Mouse (Mus musculus) stomach, embryonic 16.5 days (tissue): ENCODE results near the gene Sarm1. TPM values are rescaled to one million over a fixed set of nuclear protein-coding genes. Genes with fewer than 3 reads are reported as not detected.

Experiments used
- ATAC-seq: fragments of 200-750 bp; cut with Nextera tagmentation; 2 replicates; pipeline ENCODE4 v1.8.0; 2017; ENCODE audit warnings: moderate number of reproducible peaks, moderate TSS enrichment; ENCODE audit not compliant: insufficient read depth, low FRiP score
- H3K27ac ChIP-seq: fragments of 300-500 bp; sonication (generic); 2 replicates; pipeline ENCODE4 v1.5.1; 2014; ENCODE audit warnings: low read length
- H3K27me3 ChIP-seq: fragments of 300-500 bp; sonication (generic); 2 replicates; pipeline ENCODE4 v1.6.1; 2014; ENCODE audit warnings: low read length, control low read depth, mixed read lengths; ENCODE audit not compliant: control insufficient read depth, insufficient read depth
- H3K36me3 ChIP-seq: fragments of 300-500 bp; sonication (generic); 2 replicates; pipeline ENCODE4 v1.6.1; 2014; ENCODE audit warnings: low read length; ENCODE audit not compliant: control insufficient read depth, insufficient read depth
- H3K4me1 ChIP-seq: fragments of 300-500 bp; sonication (generic); 2 replicates; pipeline ENCODE4 v1.6.1; 2014; ENCODE audit warnings: low read length, control low read depth, mixed read lengths; ENCODE audit not compliant: control insufficient read depth, insufficient read depth
- H3K4me2 ChIP-seq: fragments of 300-500 bp; sonication (generic); 2 replicates; pipeline ENCODE4 v1.6.1; 2014; ENCODE audit warnings: low read depth, low read length, mixed read lengths
- H3K4me3 ChIP-seq: fragments of 300-500 bp; sonication (generic); replicated peaks from 2 replicates; pipeline ENCODE4 v1.5.1; 2014; ENCODE audit warnings: mild to moderate bottlenecking, low read length
- H3K9ac ChIP-seq: fragments of 300-500 bp; sonication (generic); 2 replicates; pipeline ENCODE4 v1.6.1; 2014; ENCODE audit warnings: low read length
- H3K9me3 ChIP-seq: fragments of 300-500 bp; sonication (generic); replicated peaks from 2 replicates; pipeline ENCODE4 v1.6.1; 2016; ENCODE audit warnings: low read length, control low read depth; ENCODE audit not compliant: control insufficient read depth
- WGBS: fragments of 180-500 bp; shearing (Covaris S2); extraction: QIAGEN DNeasy Blood & Tissue Kit; methylation state at CpG from one replicate; pipeline ENCODE4 v1.1.7; 2014; 5-methylcytosine and 5-hydroxymethylcytosine counted together
- polyA plus RNA-seq: library from polyadenylated mRNA; unstranded; fragments of >200 nt; fragmentation: Nextera tagmentation; extraction: Ambion mirVana; gene quantifications from 2 replicates; pipeline ENCODE4 v1.2.1, GENCODE M21; 2015

Gene Sarm1
- polyA plus RNA-seq, 1 experiment from 2014 or later = 2.3 TPM

DNA sequence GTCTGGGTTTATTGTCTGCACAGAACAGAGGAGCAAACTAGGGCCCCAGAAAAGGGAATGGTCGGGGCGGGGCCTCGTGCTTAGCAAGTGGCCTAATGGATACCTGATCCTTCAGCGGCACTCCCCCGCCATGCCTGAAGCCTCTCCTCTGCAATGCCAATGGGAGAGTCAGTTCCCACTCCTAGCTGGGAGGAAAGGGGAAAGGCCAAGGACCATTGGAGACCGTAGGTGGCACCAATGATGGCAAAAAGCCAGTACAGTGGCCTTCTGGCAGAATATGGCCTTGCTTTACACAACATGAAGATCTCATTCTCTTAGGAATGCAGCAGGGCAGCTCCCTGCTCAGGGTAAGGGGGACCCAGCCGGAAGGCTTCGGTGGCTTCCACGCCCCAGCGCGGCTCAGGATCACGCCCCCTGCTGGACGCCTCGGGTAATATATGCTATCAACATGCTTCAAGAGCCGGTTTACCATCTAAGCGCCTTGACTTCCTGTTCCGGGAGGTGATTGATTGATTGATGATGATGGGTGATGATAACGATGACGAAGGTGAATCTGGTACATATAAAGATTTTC lies 61.7 kb downstream of the Sarm1 start:
- Histone ChIP-seq H3K27me3 (no peaks in the 10 kb centered on the region), H3K4me2 (peak overlapping the region; percentile 3; the same call in 1 of the 2 replicates), H3K27ac (peak overlapping the region; percentile 12; the same call in 1 of the 2 replicates), H3K9ac (no peak overlapping the region), H3K9me3 (no peaks in the 10 kb centered on the region), H3K4me1 (peaks cover 9% of the 10 kb centered on the region; the same call in 1 of the 2 replicates), H3K4me3 (no peak overlapping the region), H3K36me3 (no peaks in the 10 kb centered on the region)
- peak; percentile 63 for ATAC-seq
- WGBS = 4% methylated on average over 19 of the region's 19 CpGs

DNA sequence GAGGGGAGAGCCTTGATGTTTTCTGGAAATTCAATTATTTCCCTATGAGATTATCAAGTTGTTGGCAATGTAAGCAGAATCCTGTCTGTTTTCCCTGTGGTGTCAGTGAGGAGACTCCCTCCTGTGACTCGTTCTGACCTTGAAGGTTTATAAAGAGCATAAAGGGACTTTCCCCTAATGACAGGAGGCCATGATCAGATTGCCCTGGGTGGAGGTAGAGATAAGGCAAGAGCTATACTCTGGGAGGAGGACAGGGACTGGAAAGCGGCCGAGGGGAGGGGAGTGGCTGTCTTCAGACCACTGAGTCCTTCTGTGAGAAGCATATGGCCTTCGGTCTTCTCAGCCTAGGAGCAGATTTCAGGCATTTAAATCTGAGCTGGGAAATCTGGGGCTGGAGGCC lies 63.5 kb downstream of the Sarm1 start:
- H3K4me1 ChIP-seq = peaks cover 9% of the 10 kb centered on the region; the same call in 1 of the 2 replicates
- H3K27ac ChIP-seq = no peak overlapping the region
- H3K4me3 ChIP-seq = no peak overlapping the region
- no peak overlapping the region for H3K4me2 ChIP-seq
- H3K9me3 ChIP-seq = no peaks in the 10 kb centered on the region
- 36% methylated on average over 4 of the region's 4 CpGs for WGBS
- no peaks in the 10 kb centered on the region for H3K27me3 ChIP-seq
- no peaks in the 10 kb centered on the region for H3K36me3 ChIP-seq
- no peak for ATAC-seq
- no peak overlapping the region for H3K9ac ChIP-seq

DNA sequence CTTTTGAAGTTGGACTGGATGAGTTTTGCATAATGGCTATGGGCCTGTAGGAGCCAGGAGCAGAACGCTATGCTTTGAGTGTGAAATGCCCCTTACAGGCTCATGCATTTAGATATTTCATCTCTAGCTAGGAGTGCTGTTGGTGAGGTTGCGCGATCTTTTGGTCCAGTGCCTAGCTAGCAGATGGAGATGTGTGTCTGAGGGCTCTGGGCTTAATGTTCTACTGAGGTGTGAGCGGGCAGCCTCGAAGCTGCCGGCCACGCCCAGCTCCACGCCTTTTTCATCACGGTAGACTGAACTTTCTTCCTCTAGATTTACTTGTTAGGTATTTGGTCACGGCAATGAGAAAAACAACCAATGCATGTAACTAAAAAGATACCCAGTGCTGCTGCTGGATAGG lies 66.4 kb downstream of the Sarm1 start:
- WGBS = 74% methylated on average over 10 of the region's 10 CpGs
- Histone ChIP-seq H3K36me3 (no peaks in the 10 kb centered on the region), H3K4me3 (no peak overlapping the region), H3K9ac (no peak overlapping the region), H3K9me3 (no peaks in the 10 kb centered on the region), H3K27ac (no peak overlapping the region), H3K27me3 (no peaks in the 10 kb centered on the region), H3K4me1 (peaks cover 9% of the 10 kb centered on the region; the same call in 1 of the 2 replicates), H3K4me2 (no peak overlapping the region)
- no peak for ATAC-seq

DNA sequence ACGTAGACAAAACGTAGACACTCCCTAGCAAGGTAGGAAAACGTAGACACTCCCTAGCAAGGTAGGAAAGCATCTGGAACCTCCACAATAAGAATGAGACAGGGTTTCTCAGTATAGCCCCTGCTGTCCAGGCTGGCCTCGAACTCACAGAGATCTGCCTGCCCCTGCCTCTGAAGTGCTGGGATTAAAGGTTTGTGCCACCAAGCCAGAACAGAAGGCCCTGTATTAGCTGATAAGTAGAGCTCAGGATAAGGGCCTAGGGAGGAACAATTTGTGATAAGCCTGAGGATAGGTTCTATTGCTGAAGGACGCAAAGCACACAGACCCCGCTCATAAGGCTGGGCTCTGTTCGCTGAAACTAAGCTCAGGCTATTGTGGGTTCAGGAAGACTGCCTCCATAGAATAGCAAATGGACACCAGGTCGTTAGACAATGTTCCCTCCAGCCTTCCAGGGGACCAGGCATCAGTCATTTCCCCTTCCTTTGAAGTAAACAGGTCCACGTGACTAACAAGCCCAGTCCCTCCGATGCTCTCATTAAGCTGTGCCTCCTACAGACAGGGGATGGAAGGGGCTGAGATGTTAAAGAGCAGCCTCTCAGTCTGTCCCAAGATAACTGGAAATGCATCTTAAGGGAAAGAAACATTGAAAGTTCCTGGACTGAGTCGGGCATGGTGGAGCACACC lies 67.2 kb downstream of the Sarm1 start:
- H3K4me1 ChIP-seq = peaks cover under 1% of the 10 kb centered on the region; the same call in 1 of the 2 replicates
- H3K27ac ChIP-seq = no peak overlapping the region
- no peak overlapping the region for H3K4me2 ChIP-seq
- no peak overlapping the region for H3K9ac ChIP-seq
- ATAC-seq = no peak
- H3K36me3 ChIP-seq = no peaks in the 10 kb centered on the region
- WGBS = 52% methylated on average over 11 of the region's 11 CpGs
- H3K9me3 ChIP-seq = no peaks in the 10 kb centered on the region
- no peak overlapping the region for H3K4me3 ChIP-seq
- no peaks in the 10 kb centered on the region for H3K27me3 ChIP-seq

DNA sequence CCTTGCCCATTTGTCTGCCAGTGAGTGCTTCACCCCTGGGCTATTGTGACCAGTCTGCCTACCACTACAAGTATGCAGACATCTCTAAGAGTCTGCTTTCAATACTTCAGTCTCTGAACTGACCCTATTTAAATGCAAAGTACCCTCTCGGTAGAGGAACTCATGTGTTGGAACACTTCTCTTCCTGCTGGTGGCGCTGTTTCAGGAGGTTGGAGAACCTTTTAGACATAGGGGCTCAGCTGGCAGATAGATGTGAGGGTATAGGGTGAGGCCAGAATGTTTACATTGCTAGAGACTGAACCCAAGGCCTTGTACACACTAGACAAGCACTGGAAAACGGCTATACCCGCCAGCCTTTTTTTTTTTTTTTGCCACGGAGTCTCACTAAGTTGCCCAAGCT lies 69.2 kb downstream of the Sarm1 start:
- no peak overlapping the region for H3K27ac ChIP-seq
- H3K9me3 ChIP-seq = no peaks in the 10 kb centered on the region
- H3K4me3 ChIP-seq = no peak overlapping the region
- H3K36me3 ChIP-seq = no peaks in the 10 kb centered on the region
- no peak for ATAC-seq
- H3K4me1 ChIP-seq = no peaks in the 10 kb centered on the region
- H3K9ac ChIP-seq = no peak overlapping the region
- H3K4me2 ChIP-seq = no peak overlapping the region
- H3K27me3 ChIP-seq = no peaks in the 10 kb centered on the region
- 68% methylated on average over 5 of the region's 5 CpGs for WGBS

DNA sequence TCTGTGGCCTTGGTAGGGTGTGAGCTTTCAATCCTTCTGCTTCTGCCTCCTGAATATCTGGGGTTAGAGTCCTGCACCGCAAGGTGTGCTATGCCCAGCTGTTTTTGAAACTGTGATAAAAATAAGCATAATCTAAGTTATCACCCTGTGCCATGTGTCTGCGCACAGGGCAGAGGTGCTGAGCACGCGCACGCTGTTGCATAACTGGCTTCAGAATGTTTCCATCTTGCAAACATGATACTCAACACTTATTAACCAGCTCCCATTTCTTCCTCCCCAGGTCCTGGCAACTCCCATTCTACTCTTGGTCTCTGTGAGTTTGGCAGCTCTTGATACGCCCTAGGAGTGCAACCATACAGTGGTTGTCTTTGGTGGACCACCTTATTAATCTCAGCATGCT lies 69.9 kb downstream of the Sarm1 start:
- no peaks in the 10 kb centered on the region for H3K4me1 ChIP-seq
- H3K9ac ChIP-seq = no peak overlapping the region
- no peak overlapping the region for H3K4me2 ChIP-seq
- no peak overlapping the region for H3K4me3 ChIP-seq
- no peaks in the 10 kb centered on the region for H3K27me3 ChIP-seq
- no peak overlapping the region for H3K27ac ChIP-seq
- no peaks in the 10 kb centered on the region for H3K36me3 ChIP-seq
- WGBS = 84% methylated on average over 6 of the region's 6 CpGs
- no peak for ATAC-seq
- no peaks in the 10 kb centered on the region for H3K9me3 ChIP-seq

DNA sequence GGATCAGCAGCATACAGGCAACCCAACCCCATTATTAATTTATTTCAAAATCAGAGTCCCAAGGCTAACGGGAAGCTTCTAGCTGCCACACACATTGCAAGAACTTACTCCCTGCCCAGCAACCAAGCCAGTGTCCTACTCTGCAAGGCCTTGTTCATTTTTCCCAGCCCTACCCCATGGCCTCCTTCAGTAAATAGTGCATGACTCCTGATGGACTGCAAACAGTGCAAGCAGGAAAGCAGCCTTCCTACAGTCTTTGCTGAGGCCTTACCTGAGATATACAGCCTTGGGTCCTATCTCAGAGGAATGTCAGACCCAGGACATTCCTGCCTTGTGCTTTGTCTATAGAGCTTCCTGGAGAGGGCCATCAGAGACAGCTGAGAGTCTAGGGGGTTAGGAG lies 72.0 kb downstream of the Sarm1 start:
- Histone ChIP-seq H3K4me3 (no peak overlapping the region), H3K27ac (peak overlapping the region; percentile 43; the same call in 1 of the 2 replicates), H3K4me1 (no peaks in the 10 kb centered on the region), H3K4me2 (no peak overlapping the region), H3K9ac (no peak overlapping the region), H3K9me3 (no peaks in the 10 kb centered on the region), H3K36me3 (no peaks in the 10 kb centered on the region), H3K27me3 (no peaks in the 10 kb centered on the region)
- peak; percentile 61; the same call in 1 of the 2 replicates for ATAC-seq
- WGBS = 63% methylated on average over 1 of the region's 1 CpGs

DNA sequence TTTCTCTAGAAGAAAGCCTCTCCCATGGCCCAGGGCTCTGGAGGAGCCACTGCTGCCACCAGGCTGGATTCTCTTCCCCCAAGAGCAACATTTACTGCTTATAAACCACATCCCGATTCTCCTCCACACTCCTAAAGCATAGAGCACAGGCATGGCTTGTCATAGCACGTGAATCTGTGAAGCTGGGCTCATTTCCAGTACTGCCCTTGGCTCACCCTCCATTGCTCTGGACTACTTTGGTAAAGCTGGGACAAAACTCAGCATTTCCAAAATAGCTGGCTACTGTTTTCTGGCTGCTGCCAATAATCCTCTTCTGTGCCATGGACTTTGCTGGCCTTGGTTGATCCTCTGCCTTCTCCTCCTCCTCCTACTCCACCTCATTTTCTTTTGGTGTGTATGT lies 73.2 kb downstream of the Sarm1 start:
- Histone ChIP-seq H3K27ac (no peak overlapping the region), H3K4me2 (no peak overlapping the region), H3K4me3 (no peak overlapping the region), H3K9me3 (no peaks in the 10 kb centered on the region), H3K4me1 (no peaks in the 10 kb centered on the region), H3K27me3 (no peaks in the 10 kb centered on the region), H3K36me3 (no peaks in the 10 kb centered on the region), H3K9ac (no peak overlapping the region)
- no peak for ATAC-seq
- 64% methylated on average over 2 of the region's 2 CpGs for WGBS
